In genomic region chr7:30423071-30423641, GRCm38 (mm10) we compare ENCODE assay signal across 8 mouse cellular contexts. TPM values are rescaled to one million over a fixed set of nuclear protein-coding genes. Genes with fewer than 3 reads are reported as not detected.
DNase-seq lines count a peak whose midpoint lies in the region; ATAC-seq and TF ChIP-seq lines count a peak whose summit lies in the region.

No protein-coding gene starts in this region.

- H3K27ac ChIP-seq in embryonic fibroblast, embryonic 13.5 days (ENCODE audit: insufficient read depth, low read length), result no peak overlapping the region
- H3K27ac ChIP-seq in hindbrain, embryonic 14.5 days, result 0 out of 2 replicates have a peak overlapping the region, but pooled peaks have one; percentile 55
- no peak overlapping the region for H3K27ac ChIP-seq in limb, embryonic 14.5 days (replicated peaks; ENCODE audit: low read depth, low read length)
- H3K27ac ChIP-seq in midbrain, embryonic 16.5 days (ENCODE audit: low read length), result no peak overlapping the region

- peak overlapping the region; percentile 75 for H3K9ac ChIP-seq in hindbrain, embryonic 14.5 days
- H3K9ac ChIP-seq in limb, embryonic 14.5 days (ENCODE audit: low read depth, low read length, severe bottlenecking), result peak overlapping the region; percentile 63
- H3K9ac ChIP-seq in midbrain, embryonic 16.5 days (ENCODE audit: low read depth, low read length), result peak overlapping the region; percentile 79

- WGBS in hindbrain, embryonic 14.5 days, result 49% methylated on average over 23 of the region's 23 CpGs
- 44% methylated on average over 23 of the region's 23 CpGs for WGBS in limb, embryonic 14.5 days
- WGBS in midbrain, embryonic 16.5 days, result 46% methylated on average over 23 of the region's 23 CpGs

- ATAC-seq in hindbrain, embryonic 14.5 days (ENCODE audit: low FRiP score), result no peak
- no peak for ATAC-seq in limb, embryonic 14.5 days (ENCODE audit: low FRiP score, low read depth)
- ATAC-seq in midbrain, embryonic 16.5 days, result no peak

- H3K4me1 ChIP-seq in embryonic fibroblast, embryonic 13.5 days (ENCODE audit: control insufficient read depth, insufficient read depth, low read length), result peaks cover 3% of the 10 kb centered on the region; the same call in 1 of the 2 replicates
- H3K4me1 ChIP-seq in hindbrain, embryonic 14.5 days (replicated peaks; ENCODE audit: control insufficient read depth, insufficient read depth, low read length), result peaks cover 20% of the 10 kb centered on the region
- H3K4me1 ChIP-seq in limb, embryonic 14.5 days (ENCODE audit: control insufficient read depth, insufficient read depth, low read length), result 0 out of 2 replicates have a peak, but pooled peaks cover 3% of the 10 kb centered on the region
- H3K4me1 ChIP-seq in midbrain, embryonic 16.5 days (ENCODE audit: control insufficient read depth, insufficient read depth, low read length), result peaks cover 17% of the 10 kb centered on the region; the same call in 1 of the 2 replicates

- peak overlapping the region; percentile 97 for H3K4me2 ChIP-seq in hindbrain, embryonic 14.5 days (replicated peaks)
- H3K4me2 ChIP-seq in limb, embryonic 14.5 days (replicated peaks; ENCODE audit: low read depth, low read length, severe bottlenecking), result peak overlapping the region; percentile 83
- H3K4me2 ChIP-seq in midbrain, embryonic 16.5 days (ENCODE audit: low read length), result peak overlapping the region; percentile 99

- no peak for TF ChIP-seq CTCF in embryonic fibroblast, embryonic 13.5 days (IDR thresholded peaks at IDR 0.05; ENCODE audit: borderline replicate concordance, insufficient read depth, low read length)

- H3K9me3 ChIP-seq in hindbrain, embryonic 14.5 days (ENCODE audit: control insufficient read depth, low read length), result no peaks in the 10 kb centered on the region
- H3K9me3 ChIP-seq in limb, embryonic 14.5 days (ENCODE audit: control insufficient read depth, low read length), result no peaks in the 10 kb centered on the region; the same call in 1 of the 2 replicates
- peaks cover 3% of the 10 kb centered on the region; the same call in 1 of the 2 replicates for H3K9me3 ChIP-seq in midbrain, embryonic 16.5 days (replicated peaks; ENCODE audit: control insufficient read depth, low read length, poor library complexity, severe bottlenecking)

- peak overlapping the region; percentile 53 for H3K4me3 ChIP-seq in embryonic fibroblast, embryonic 13.5 days (ENCODE audit: insufficient read depth, low read length)
- H3K4me3 ChIP-seq in hindbrain, embryonic 14.5 days (replicated peaks; ENCODE audit: low read length), result peak overlapping the region; percentile 60
- peak overlapping the region; percentile 55 for H3K4me3 ChIP-seq in limb, embryonic 14.5 days (replicated peaks; ENCODE audit: low read length)
- peak overlapping the region; percentile 68 for H3K4me3 ChIP-seq in midbrain, embryonic 16.5 days (ENCODE audit: low read depth, low read length)

- no peaks in the 10 kb centered on the region for H3K36me3 ChIP-seq in hindbrain, embryonic 14.5 days (replicated peaks; ENCODE audit: control insufficient read depth, insufficient read depth)
- H3K36me3 ChIP-seq in limb, embryonic 14.5 days (ENCODE audit: control insufficient read depth, insufficient read depth, low read length), result peaks cover 14% of the 10 kb centered on the region; the same call in 1 of the 2 replicates
- H3K36me3 ChIP-seq in midbrain, embryonic 16.5 days (ENCODE audit: control insufficient read depth, insufficient read depth, low read length), result peaks cover 7% of the 10 kb centered on the region; the same call in 1 of the 2 replicates

- TF ChIP-seq POLR2A in embryonic fibroblast, embryonic 13.5 days (IDR thresholded peaks at IDR 0.05; ENCODE audit: low read depth, low read length), result no peak
- no peak for TF ChIP-seq POLR2A in limb, embryonic 14.5 days (IDR thresholded peaks at IDR 0.05; ENCODE audit: borderline replicate concordance, extremely low read depth, insufficient read depth, insufficient read length)

- H3K27me3 ChIP-seq in hindbrain, embryonic 14.5 days (ENCODE audit: control insufficient read depth, insufficient read depth, low read length), result no peaks in the 10 kb centered on the region
- H3K27me3 ChIP-seq in limb, embryonic 14.5 days (ENCODE audit: control insufficient read depth, insufficient read depth, low read length), result no peaks in the 10 kb centered on the region
- no peaks in the 10 kb centered on the region for H3K27me3 ChIP-seq in midbrain, embryonic 16.5 days (ENCODE audit: control insufficient read depth, insufficient read depth, low read depth, low read length)

- peak; percentile 43 to 69 for DNase-seq in adrenal gland, adult (ENCODE audit: inconsistent age in 2 of 2, low spot score in 1 of 2)
- DNase-seq in adrenal gland, postnatal 25 days, result no peak
- peak; percentile 43 for DNase-seq in 416B (ENCODE audit: low read depth)
- no peak for DNase-seq in hindbrain, embryonic 14.5 days (ENCODE audit: low spot score)
- no peak for DNase-seq in limb, embryonic 14.5 days (ENCODE audit: low spot score)
- DNase-seq in gastrocnemius, postnatal 10 days, result no peak

RNA-seq across cellular contexts. Expression of gene Nfkbid, which starts 1.6 kb away (rescaled TPM):
- total RNA-seq in adrenal gland, postnatal 25 days (2021), result 1.2 and 2.1 TPM in 2 replicates
- 0.42 and 1.1 TPM in 2 replicates for polyA plus RNA-seq in embryonic fibroblast, embryonic 13.5 days (2011; ENCODE audit: insufficient read length, low read depth, missing spikeins)
- 1.8 and 2.9 TPM in 2 replicates for polyA plus RNA-seq in hindbrain, embryonic 14.5 days (2014; fragmentation: Nextera tagmentation; extraction: Ambion mirVana)
- polyA plus RNA-seq in limb, embryonic 14.5 days (2012; rRNA removed), result 3.0 and 3.5 TPM in 2 replicates
- polyA plus RNA-seq in limb, embryonic 14.5 days (2014; fragmentation: Nextera tagmentation; extraction: Ambion mirVana), result 1.7 and 2.2 TPM in 2 replicates
- polyA plus RNA-seq in midbrain, embryonic 16.5 days (2015; fragmentation: Nextera tagmentation; extraction: Ambion mirVana), result 2.7 and 2.9 TPM in 2 replicates
- under 1 TPM; 0.14 to 0.45 TPM for total RNA-seq in gastrocnemius, postnatal 10 days (2021)

RNA-seq across cellular contexts. Expression of gene Hcst, which starts 3.5 kb away (rescaled TPM):
- total RNA-seq in adrenal gland, postnatal 25 days (2021), result 2.6 TPM in 1 of 2 replicates, not detected in the other
- polyA plus RNA-seq in embryonic fibroblast, embryonic 13.5 days (2011; ENCODE audit: insufficient read length, low read depth, missing spikeins), result not detected in 2 replicates
- polyA plus RNA-seq in hindbrain, embryonic 14.5 days (2014; fragmentation: Nextera tagmentation; extraction: Ambion mirVana), result 1.1 TPM in 1 of 2 replicates, not detected in the other
- polyA plus RNA-seq in limb, embryonic 14.5 days (2012; rRNA removed), result 1.9 and 2.2 TPM in 2 replicates
- 0.70 and 3.0 TPM in 2 replicates for polyA plus RNA-seq in limb, embryonic 14.5 days (2014; fragmentation: Nextera tagmentation; extraction: Ambion mirVana)
- not detected in 2 replicates for polyA plus RNA-seq in midbrain, embryonic 16.5 days (2015; fragmentation: Nextera tagmentation; extraction: Ambion mirVana)
- total RNA-seq in gastrocnemius, postnatal 10 days (2021), result under 1 TPM; 0.66 to 0.72 TPM

RNA-seq across cellular contexts. Expression of gene Tyrobp, which starts 9.6 kb away (rescaled TPM):
- total RNA-seq in adrenal gland, postnatal 25 days (2021), result 14.9 and 15.0 TPM in 2 replicates
- polyA plus RNA-seq in embryonic fibroblast, embryonic 13.5 days (2011; ENCODE audit: insufficient read length, low read depth, missing spikeins), result 7.6 TPM in 1 of 2 replicates, not detected in the other
- polyA plus RNA-seq in hindbrain, embryonic 14.5 days (2014; fragmentation: Nextera tagmentation; extraction: Ambion mirVana), result 27.2 and 35.6 TPM in 2 replicates
- polyA plus RNA-seq in limb, embryonic 14.5 days (2012; rRNA removed), result 54.2 and 79.2 TPM in 2 replicates
- polyA plus RNA-seq in limb, embryonic 14.5 days (2014; fragmentation: Nextera tagmentation; extraction: Ambion mirVana), result 69.8 and 84.7 TPM in 2 replicates
- polyA plus RNA-seq in midbrain, embryonic 16.5 days (2015; fragmentation: Nextera tagmentation; extraction: Ambion mirVana), result 15.3 and 23.5 TPM in 2 replicates
- 10 to 100 TPM; 11.9 to 22.2 TPM for total RNA-seq in gastrocnemius, postnatal 10 days (2021)

RNA-seq across cellular contexts. Expression of gene Aplp1, which starts 22.2 kb away (rescaled TPM):
- 19.6 and 29.9 TPM in 2 replicates for total RNA-seq in adrenal gland, postnatal 25 days (2021)
- polyA plus RNA-seq in embryonic fibroblast, embryonic 13.5 days (2011; ENCODE audit: insufficient read length, low read depth, missing spikeins), result 30.8 and 34.2 TPM in 2 replicates
- 690 and 752 TPM in 2 replicates for polyA plus RNA-seq in hindbrain, embryonic 14.5 days (2014; fragmentation: Nextera tagmentation; extraction: Ambion mirVana)
- 41.9 and 55.5 TPM in 2 replicates for polyA plus RNA-seq in limb, embryonic 14.5 days (2012; rRNA removed)
- 31.4 and 37.4 TPM in 2 replicates for polyA plus RNA-seq in limb, embryonic 14.5 days (2014; fragmentation: Nextera tagmentation; extraction: Ambion mirVana)
- polyA plus RNA-seq in midbrain, embryonic 16.5 days (2015; fragmentation: Nextera tagmentation; extraction: Ambion mirVana), result 761 and 788 TPM in 2 replicates
- 1 to 10 TPM; 3.3 to 4.4 TPM for total RNA-seq in gastrocnemius, postnatal 10 days (2021)

RNA-seq across cellular contexts. Expression of gene Kirrel2, which starts 34.3 kb away (rescaled TPM):
- not detected in 2 replicates for total RNA-seq in adrenal gland, postnatal 25 days (2021)
- not detected in 2 replicates for polyA plus RNA-seq in embryonic fibroblast, embryonic 13.5 days (2011; ENCODE audit: insufficient read length, low read depth, missing spikeins)
- polyA plus RNA-seq in hindbrain, embryonic 14.5 days (2014; fragmentation: Nextera tagmentation; extraction: Ambion mirVana), result 1.8 and 2.4 TPM in 2 replicates
- 0.06 and 0.13 TPM in 2 replicates for polyA plus RNA-seq in limb, embryonic 14.5 days (2012; rRNA removed)
- 0.07 TPM in 1 of 2 replicates, not detected in the other for polyA plus RNA-seq in limb, embryonic 14.5 days (2014; fragmentation: Nextera tagmentation; extraction: Ambion mirVana)
- 0.67 and 0.73 TPM in 2 replicates for polyA plus RNA-seq in midbrain, embryonic 16.5 days (2015; fragmentation: Nextera tagmentation; extraction: Ambion mirVana)
- not detected for total RNA-seq in gastrocnemius, postnatal 10 days (2021)

Comparison
In these comparisons a context has a peak if more than half of its experiments do, and no peak if none do; other contexts are left out.
1. DNase-seq: peak in adrenal gland, adult (2 of 2) and 416B (single experiment); none in adrenal gland, postnatal 25 days (single experiment), hindbrain, embryonic 14.5 days (single experiment), limb, embryonic 14.5 days (single experiment) and gastrocnemius, postnatal 10 days (single experiment).
2. Peak in every context shown above with its lines, with median percentiles within 50 percentile points of each other: H3K4me3 ChIP-seq, H3K4me2 ChIP-seq and H3K9ac ChIP-seq.